Mouse (Mus musculus) testis, postnatal 14 days (tissue): ENCODE measurements at regions not wholly inside any gene's neighbourhood (a gene's known extent, or its start where the extent isn't known, plus 50 kb on each side); places are given as distances from the start of the nearest gene placed in this dataset.

Experiments
- DNase-seq: peaks from one replicate; pipeline ENCODE4 v3.0.0; 2021; ENCODE audit warnings: low spot score

GRCm38 (mm10) chr11:64230071-64230470 is 150.8 kb upstream of the Cox10 start:
- DNase-seq: no peak

- no peak for DNase-seq
Measured at GRCm38 (mm10) chr11:64220888-64221287, 141.6 kb upstream of the Cox10 start.

GRCm38 (mm10) chr11:64217181-64217580 is 137.9 kb upstream of the Cox10 start:
- DNase-seq: no peak

- DNase-seq: no peak
Measured at GRCm38 (mm10) chr11:64210916-64211315, 131.6 kb upstream of the Cox10 start.

GRCm38 (mm10) chr11:64208306-64208705 is 129.0 kb upstream of the Cox10 start:
- DNase-seq: no peak

- DNase-seq: no peak
Measured at GRCm38 (mm10) chr11:64207358-64207864, 128.1 kb upstream of the Cox10 start.

- DNase-seq: no peak
Measured at GRCm38 (mm10) chr11:64206155-64206554, 126.9 kb upstream of the Cox10 start.

- DNase-seq: no peak
Measured at GRCm38 (mm10) chr11:64205069-64205468, 125.8 kb upstream of the Cox10 start.

GRCm38 (mm10) chr11:64204305-64204704 is 125.0 kb upstream of the Cox10 start:
- DNase-seq: no peak

GRCm38 (mm10) chr11:64200874-64201273 is 121.6 kb upstream of the Cox10 start:
- no peak for DNase-seq

GRCm38 (mm10) chr11:64195272-64195671 is 116.0 kb upstream of the Cox10 start:
- DNase-seq: no peak

- no peak for DNase-seq
Measured at GRCm38 (mm10) chr11:64188701-64189100, 109.4 kb upstream of the Cox10 start.

- no peak for DNase-seq
Measured at GRCm38 (mm10) chr11:64187488-64188444, 108.5 kb upstream of the Cox10 start.

- DNase-seq: no peak
Measured at GRCm38 (mm10) chr11:64187007-64187406, 107.7 kb upstream of the Cox10 start.

GRCm38 (mm10) chr11:64186590-64186989 is 107.3 kb upstream of the Cox10 start:
- DNase-seq: no peak

GRCm38 (mm10) chr11:64180036-64180435 is 100.8 kb upstream of the Cox10 start:
- DNase-seq: no peak

GRCm38 (mm10) chr11:64173421-64174062 is 94.3 kb upstream of the Cox10 start:
- no peak for DNase-seq

GRCm38 (mm10) chr11:64172926-64173325 is 93.7 kb upstream of the Cox10 start:
- DNase-seq: no peak

GRCm38 (mm10) chr11:64168626-64169025 is 89.4 kb upstream of the Cox10 start:
- DNase-seq: no peak

GRCm38 (mm10) chr11:64164796-64165195 is 85.5 kb upstream of the Cox10 start:
- DNase-seq: no peak

GRCm38 (mm10) chr11:64158281-64158680 is 79.0 kb upstream of the Cox10 start:
- DNase-seq: no peak

- DNase-seq: no peak
Measured at GRCm38 (mm10) chr11:64156640-64157039, 77.4 kb upstream of the Cox10 start.

GRCm38 (mm10) chr11:64139483-64139882 is 60.2 kb upstream of the Cox10 start:
- no peak for DNase-seq
